Mouse (Mus musculus) heart, embryonic 13.5 days (tissue): ENCODE measurements at regions not wholly inside any gene's neighbourhood (a gene's known extent, or its start where the extent isn't known, plus 50 kb on each side); places are given as distances from the start of the nearest gene placed in this dataset.
A peak's percentile ranks its signal among the peaks of the same experiment; 100 is the strongest.

Experiments
- ATAC-seq: fragments of 200-750 bp; cut with Nextera tagmentation; 2 replicates; pipeline ENCODE4 v1.8.0; 2017; ENCODE audit warnings: moderate TSS enrichment; ENCODE audit not compliant: insufficient number of reproducible peaks, low FRiP score, low TSS enrichment; ENCODE audit errors: extremely low read depth
- H3K27ac ChIP-seq: fragments of 300-500 bp; sonication (generic); replicated peaks from 2 replicates; pipeline ENCODE4 v1.5.1; 2015; ENCODE audit warnings: moderate library complexity, mild to moderate bottlenecking, inconsistent platforms
- H3K27me3 ChIP-seq: fragments of 300-500 bp; sonication (generic); replicated peaks from 2 replicates; pipeline ENCODE4 v1.6.1; 2015; ENCODE audit warnings: mild to moderate bottlenecking, inconsistent platforms
- H3K36me3 ChIP-seq: fragments of 300-500 bp; sonication (generic); 2 replicates; pipeline ENCODE4 v1.6.1; 2015; ENCODE audit warnings: mild to moderate bottlenecking, inconsistent platforms
- H3K4me1 ChIP-seq: fragments of 300-500 bp; sonication (generic); 2 replicates; pipeline ENCODE4 v1.6.1; 2015; ENCODE audit warnings: inconsistent platforms
- H3K4me2 ChIP-seq: fragments of 300-500 bp; sonication (generic); 2 replicates; pipeline ENCODE4 v1.6.1; 2015; ENCODE audit warnings: inconsistent platforms, mild to moderate bottlenecking, moderate library complexity
- H3K4me3 ChIP-seq: fragments of 300-500 bp; sonication (generic); 2 replicates; pipeline ENCODE4 v1.5.1; 2015; ENCODE audit warnings: moderate library complexity, mild to moderate bottlenecking, inconsistent platforms
- H3K9ac ChIP-seq: fragments of 300-500 bp; sonication (generic); 2 replicates; pipeline ENCODE4 v1.6.1; 2015; ENCODE audit warnings: inconsistent platforms, mild to moderate bottlenecking, moderate library complexity
- H3K9me3 ChIP-seq: fragments of 300-500 bp; sonication (generic); 2 replicates; pipeline ENCODE4 v1.6.1; 2016; ENCODE audit warnings: inconsistent platforms
- WGBS: fragments of 180-500 bp; shearing (Covaris S2); methylation state at CpG from one replicate; pipeline ENCODE4 v1.1.7; 2015; ENCODE audit warnings: mixed read lengths; 5-methylcytosine and 5-hydroxymethylcytosine counted together

GRCm38 (mm10) chr13:44209036-44209435 is 424.5 kb downstream of the Cd83 start:
- 51% methylated on average over 11 of the region's 11 CpGs for WGBS
- no peak for ATAC-seq
- no peak overlapping the region for H3K4me3 ChIP-seq
- no peak overlapping the region for H3K9ac ChIP-seq
- 0 out of 2 replicates have a peak, but pooled peaks cover 8% of the 10 kb centered on the region for H3K27me3 ChIP-seq
- no peaks in the 10 kb centered on the region for H3K36me3 ChIP-seq
- peak overlapping the region; percentile 30 for H3K4me2 ChIP-seq
- no peak overlapping the region for H3K27ac ChIP-seq
- peaks cover 45% of the 10 kb centered on the region for H3K4me1 ChIP-seq
- H3K9me3 ChIP-seq: no peaks in the 10 kb centered on the region

DNA sequence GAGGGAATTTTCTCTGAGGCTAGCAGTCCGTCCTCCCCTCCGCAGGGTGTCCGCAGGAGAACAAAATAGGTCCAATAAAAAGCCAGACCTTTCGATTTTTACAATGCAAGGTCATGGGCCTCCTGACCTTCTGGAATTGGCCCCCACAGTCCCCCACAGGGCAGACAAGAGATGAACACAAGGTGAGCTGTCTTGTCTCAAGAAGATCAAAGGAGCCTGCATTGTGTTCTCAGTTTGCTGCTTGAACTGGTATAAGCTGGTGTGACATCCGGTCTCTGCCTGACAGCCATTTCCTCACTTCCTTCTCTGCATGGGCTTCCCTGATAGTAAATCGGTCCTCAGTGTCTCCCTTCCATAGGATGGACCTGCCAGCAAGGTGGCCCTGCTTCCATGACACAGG is 425.5 kb downstream of the Cd83 start:
- Histone ChIP-seq H3K4me2 (no peak overlapping the region), H3K9ac (no peak overlapping the region), H3K36me3 (no peaks in the 10 kb centered on the region), H3K27me3 (0 out of 2 replicates have a peak, but pooled peaks cover 8% of the 10 kb centered on the region), H3K4me3 (no peak overlapping the region), H3K27ac (no peak overlapping the region), H3K4me1 (peaks cover 48% of the 10 kb centered on the region), H3K9me3 (no peaks in the 10 kb centered on the region)
- ATAC-seq: no peak
- WGBS: 67% methylated on average over 6 of the region's 6 CpGs

GRCm38 (mm10) chr13:44212356-44212755 is 427.8 kb downstream of the Cd83 start:
- H3K4me1 ChIP-seq: peaks cover 37% of the 10 kb centered on the region
- no peak overlapping the region for H3K4me3 ChIP-seq
- no peak overlapping the region for H3K4me2 ChIP-seq
- no peak overlapping the region for H3K27ac ChIP-seq
- WGBS: 68% methylated on average over 4 of the region's 4 CpGs
- H3K36me3 ChIP-seq: no peaks in the 10 kb centered on the region
- H3K9ac ChIP-seq: no peak overlapping the region
- H3K9me3 ChIP-seq: no peaks in the 10 kb centered on the region
- 0 out of 2 replicates have a peak, but pooled peaks cover 8% of the 10 kb centered on the region for H3K27me3 ChIP-seq
- ATAC-seq: no peak

DNA sequence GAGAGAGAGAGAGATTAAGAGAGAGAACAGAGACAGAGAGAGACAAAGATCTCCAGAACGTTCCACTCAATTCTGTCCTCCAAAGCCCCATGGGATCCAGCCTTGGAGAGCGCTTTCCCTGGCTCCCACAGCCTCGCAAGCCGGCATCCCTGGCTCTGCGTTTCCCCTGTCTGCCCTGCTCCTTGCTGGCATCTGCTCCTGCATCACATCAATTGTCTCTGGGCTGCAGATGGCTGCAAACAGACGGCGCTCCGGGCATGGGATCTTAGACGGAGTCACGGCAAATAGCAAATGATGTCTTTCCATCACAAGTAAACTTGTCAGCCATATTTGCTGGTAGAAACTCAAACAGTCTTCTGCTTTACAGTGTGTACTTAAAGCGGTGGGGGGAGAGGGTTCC is 428.4 kb downstream of the Cd83 start:
- H3K9me3 ChIP-seq: no peaks in the 10 kb centered on the region
- peak overlapping the region; percentile 18 for H3K4me2 ChIP-seq
- H3K9ac ChIP-seq: 0 out of 2 replicates have a peak overlapping the region, but pooled peaks have one; percentile 8
- H3K4me3 ChIP-seq: no peak overlapping the region
- WGBS: 45% methylated on average over 11 of the region's 11 CpGs
- 0 out of 2 replicates have a peak, but pooled peaks cover 8% of the 10 kb centered on the region for H3K27me3 ChIP-seq
- ATAC-seq: no peak
- H3K4me1 ChIP-seq: peaks cover 36% of the 10 kb centered on the region
- H3K36me3 ChIP-seq: no peaks in the 10 kb centered on the region
- H3K27ac ChIP-seq: no peak overlapping the region

DNA sequence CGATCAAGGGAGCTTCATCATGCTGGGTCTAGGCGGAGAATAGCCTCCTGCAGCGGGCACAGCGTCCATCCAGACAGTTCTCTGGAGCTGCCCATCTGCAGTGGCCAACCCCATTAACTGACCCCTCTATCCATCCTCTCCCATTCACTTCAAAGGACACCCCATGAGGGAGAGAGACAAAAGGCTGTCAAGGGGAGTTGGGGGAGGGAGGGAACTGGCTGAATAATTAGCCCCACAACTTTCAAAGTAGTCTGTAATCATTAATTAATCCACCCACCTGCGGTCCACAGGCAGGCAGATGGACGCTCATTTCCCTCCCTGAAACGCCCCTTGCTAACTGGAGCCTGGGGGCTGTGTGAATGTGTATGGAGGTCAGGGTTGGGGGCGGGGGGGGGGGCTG is 433.7 kb downstream of the Cd83 start:
- no peaks in the 10 kb centered on the region for H3K36me3 ChIP-seq
- H3K9me3 ChIP-seq: no peaks in the 10 kb centered on the region
- ATAC-seq: no peak
- H3K4me2 ChIP-seq: no peak overlapping the region
- no peak overlapping the region for H3K9ac ChIP-seq
- WGBS: 53% methylated on average over 8 of the region's 8 CpGs
- H3K4me3 ChIP-seq: no peak overlapping the region
- H3K27me3 ChIP-seq: no peaks in the 10 kb centered on the region
- H3K27ac ChIP-seq: no peak overlapping the region
- peaks cover 29% of the 10 kb centered on the region for H3K4me1 ChIP-seq

DNA sequence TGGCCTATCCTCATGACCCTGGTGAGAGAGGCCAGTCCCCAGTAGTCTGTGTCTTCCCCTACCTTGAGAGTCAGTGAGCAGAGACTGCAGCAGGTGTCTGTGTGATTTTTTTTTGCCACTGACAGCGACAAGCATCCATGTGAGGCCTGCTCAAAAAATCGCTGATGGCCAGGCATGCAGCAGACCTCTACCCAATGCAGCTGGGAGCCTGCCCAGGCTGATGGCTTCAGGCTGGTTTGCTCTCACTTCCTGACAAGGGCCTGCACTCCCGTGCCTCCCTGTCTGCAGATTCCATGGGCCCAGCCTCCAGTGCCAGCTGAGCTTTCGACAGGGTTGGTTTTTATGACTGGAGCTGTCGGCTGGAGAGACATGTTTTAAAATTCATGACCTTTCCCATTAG is 437.1 kb downstream of the Cd83 start:
- Histone ChIP-seq H3K4me1 (peaks cover 16% of the 10 kb centered on the region), H3K9ac (no peak overlapping the region), H3K4me3 (no peak overlapping the region), H3K36me3 (peaks cover 7% of the 10 kb centered on the region; the same call in 1 of the 2 replicates), H3K4me2 (no peak overlapping the region), H3K9me3 (peaks cover 12% of the 10 kb centered on the region), H3K27me3 (no peaks in the 10 kb centered on the region), H3K27ac (no peak overlapping the region)
- ATAC-seq: no peak
- WGBS: 39% methylated on average over 5 of the region's 5 CpGs

DNA sequence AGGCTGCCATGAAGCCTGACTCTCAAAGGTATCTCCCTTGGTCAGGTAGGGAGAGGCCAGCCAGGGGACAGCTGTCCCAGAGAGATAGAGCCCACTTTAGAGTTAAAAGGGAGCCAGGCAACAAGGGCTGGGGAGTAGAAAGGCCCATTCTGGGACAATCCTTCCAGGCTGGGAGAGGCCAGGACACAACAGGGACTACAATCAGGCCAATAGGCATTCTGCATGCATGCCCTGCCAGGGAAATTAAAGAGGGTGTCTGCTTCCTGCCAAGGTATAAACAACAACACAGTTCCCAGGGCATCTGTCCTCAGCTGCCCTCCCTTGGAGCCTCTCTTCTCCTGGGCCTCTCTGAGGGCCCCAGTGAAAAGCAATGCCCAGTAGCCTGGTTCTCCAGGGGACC is 437.8 kb downstream of the Cd83 start:
- H3K9me3 ChIP-seq: peaks cover 12% of the 10 kb centered on the region
- H3K9ac ChIP-seq: 0 out of 2 replicates have a peak overlapping the region, but pooled peaks have one; percentile 2
- no peaks in the 10 kb centered on the region for H3K27me3 ChIP-seq
- peaks cover 7% of the 10 kb centered on the region; the same call in 1 of the 2 replicates for H3K36me3 ChIP-seq
- peaks cover 16% of the 10 kb centered on the region for H3K4me1 ChIP-seq
- H3K4me3 ChIP-seq: no peak overlapping the region
- peak overlapping the region; percentile 4; the same call in 1 of the 2 replicates for H3K27ac ChIP-seq
- no peak overlapping the region for H3K4me2 ChIP-seq
- ATAC-seq: no peak

DNA sequence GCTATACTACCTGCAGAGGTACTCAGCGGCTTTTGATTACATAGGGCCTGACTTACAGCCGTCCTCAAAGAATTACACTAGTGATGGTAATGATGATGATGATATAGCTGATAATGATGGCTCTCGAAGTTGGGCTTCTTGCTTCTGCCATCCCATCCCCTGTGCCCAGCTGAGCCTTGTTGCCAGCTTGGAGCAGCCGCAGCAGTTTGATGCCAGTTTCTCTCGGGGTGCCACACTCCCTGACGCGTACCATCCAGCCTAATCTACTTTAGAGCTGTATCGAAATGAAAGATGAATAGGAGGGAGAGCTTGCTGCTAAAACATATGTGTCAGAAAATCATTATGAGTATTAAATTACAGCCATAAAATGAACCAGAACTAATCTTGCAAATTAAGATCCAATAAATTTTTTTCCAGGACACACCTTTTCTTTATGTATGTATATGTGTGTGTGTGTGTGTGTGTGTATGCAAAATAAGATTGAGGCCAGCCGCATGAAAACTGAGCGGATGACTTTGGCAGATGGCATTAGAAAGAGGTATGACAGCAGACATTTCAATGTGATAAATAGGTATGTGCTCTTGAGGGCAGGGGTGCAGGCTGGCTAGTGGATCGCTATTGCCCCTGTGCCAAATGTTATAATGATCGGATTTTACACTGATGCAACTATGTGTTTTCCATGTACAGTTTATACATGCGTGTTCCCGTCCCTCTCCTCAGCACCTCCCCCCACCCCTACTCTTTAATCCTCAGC is 443.3 kb downstream of the Cd83 start:
- H3K4me2 ChIP-seq: peak overlapping the region; percentile 63
- 77% methylated on average over 14 of the region's 14 CpGs for WGBS

DNA sequence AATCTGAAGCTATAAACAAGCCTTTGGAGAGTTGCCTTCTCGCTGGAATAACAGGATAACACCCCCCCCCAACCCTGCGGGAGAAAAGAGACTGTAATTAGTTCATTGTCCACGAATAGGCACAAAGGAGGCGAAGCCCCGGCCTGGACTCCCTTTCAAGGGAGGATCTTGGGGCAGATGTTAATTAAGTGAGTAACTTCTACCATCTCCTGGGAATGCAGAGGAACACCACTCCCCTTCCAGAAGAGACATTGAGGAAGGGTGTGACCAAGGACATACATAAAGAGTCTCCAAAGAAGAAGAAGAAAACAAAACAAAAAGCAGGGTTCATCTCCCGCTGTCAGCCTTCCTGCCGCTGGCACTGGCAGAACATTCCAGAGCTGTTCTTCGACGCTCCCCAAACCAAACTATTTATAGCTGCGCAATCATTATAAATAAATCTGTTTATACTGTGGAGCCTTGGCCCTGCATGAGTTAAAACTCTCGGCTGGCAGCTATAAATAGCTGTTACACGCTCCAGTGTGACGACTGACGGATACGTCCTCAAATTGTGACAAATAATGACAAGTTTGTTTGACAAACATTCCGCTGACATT is 444.1 kb downstream of the Cd83 start:
- Histone ChIP-seq H3K9ac (peak overlapping the region; percentile 72), H3K4me3 (peak overlapping the region; percentile 38), H3K4me1 (peaks cover 46% of the 10 kb centered on the region), H3K27me3 (no peaks in the 10 kb centered on the region), H3K36me3 (peaks cover 7% of the 10 kb centered on the region; the same call in 1 of the 2 replicates), H3K9me3 (peaks cover 12% of the 10 kb centered on the region), H3K4me2 (peak overlapping the region; percentile 63), H3K27ac (peak overlapping the region; percentile 92)
- ATAC-seq: no peak
- 9% methylated on average over 16 of the region's 16 CpGs for WGBS

More for the DNA sequence above, 443.3 kb downstream of the Cd83 start:
- peaks cover 12% of the 10 kb centered on the region for H3K9me3 ChIP-seq
- H3K4me3 ChIP-seq: no peak overlapping the region
- peaks cover 7% of the 10 kb centered on the region; the same call in 1 of the 2 replicates for H3K36me3 ChIP-seq
- H3K27ac ChIP-seq: peak overlapping the region; percentile 92
- peaks cover 46% of the 10 kb centered on the region for H3K4me1 ChIP-seq
- H3K27me3 ChIP-seq: no peaks in the 10 kb centered on the region
- no peak for ATAC-seq
- peak overlapping the region; percentile 72; the same call in 1 of the 2 replicates for H3K9ac ChIP-seq

- whole genome bisulfite sequencing: 9% methylated on average over 7 of the region's 7 CpGs
These were observed 444.6 kb downstream of the Cd83 start for GRCm38 (mm10) chr13:44229136-44229611.

GRCm38 (mm10) chr13:44231403-44231802 is 446.8 kb downstream of the Cd83 start:
- peaks cover 58% of the 10 kb centered on the region for H3K4me1 ChIP-seq
- H3K4me2 ChIP-seq: no peak overlapping the region
- 63% methylated on average over 4 of the region's 4 CpGs for WGBS
- peak overlapping the region; percentile 59 for H3K9ac ChIP-seq
- no peak overlapping the region for H3K4me3 ChIP-seq
- no peaks in the 10 kb centered on the region for H3K27me3 ChIP-seq
- no peak for ATAC-seq
- H3K27ac ChIP-seq: peak overlapping the region; percentile 32; the same call in 1 of the 2 replicates
- H3K9me3 ChIP-seq: no peaks in the 10 kb centered on the region
- H3K36me3 ChIP-seq: no peaks in the 10 kb centered on the region

More at GRCm38 (mm10) chr13:44229136-44229611, 444.6 kb downstream of the Cd83 start:
- Histone ChIP-seq H3K9ac (peak overlapping the region; percentile 72), H3K27me3 (no peaks in the 10 kb centered on the region), H3K4me2 (peak overlapping the region; percentile 63), H3K27ac (peak overlapping the region; percentile 92), H3K36me3 (peaks cover 7% of the 10 kb centered on the region; the same call in 1 of the 2 replicates), H3K4me1 (peaks cover 46% of the 10 kb centered on the region), H3K9me3 (peaks cover 9% of the 10 kb centered on the region), H3K4me3 (peak overlapping the region; percentile 38)
- ATAC-seq: no peak
